Mouse (Mus musculus) E14TG2a.4 (cell line): ENCODE measurements around the gene Piwil4.

ENCODE experiments used
- CTCF ChIP-seq: conservative IDR thresholded peaks from 2 replicates; pipeline ENCODE4 v1.5.1; 2014; ENCODE audit warnings: low read length
- POU5F1 ChIP-seq: IDR thresholded peaks from 2 replicates; pipeline ENCODE4 v1.6.1; 2014; ENCODE audit warnings: low read length, borderline replicate concordance

GRCm38 (mm10) chr9:14657926-14658325 is 82.6 kb downstream of the Piwil4 start:
- TF ChIP-seq CTCF (no peak), POU5F1 (no peak)
